Mouse (Mus musculus) lung, adult 2 months (tissue): ENCODE data around the gene Atxn2.

Source experiments
- CTCF ChIP-seq: fragments of 200-500 bp; IDR thresholded peaks from 2 replicates; pipeline ENCODE4 v1.5.1; 2011; ENCODE audit warnings: mild to moderate bottlenecking, low read length, control low read depth; ENCODE audit not compliant: insufficient read depth
- POLR2A ChIP-seq: fragments of 200-500 bp; IDR thresholded peaks from 2 replicates; pipeline ENCODE4 v1.6.1; 2011; ENCODE audit warnings: low read depth, mild to moderate bottlenecking, control low read depth, low read length, borderline replicate concordance; ENCODE audit errors: extremely low read depth

DNA sequence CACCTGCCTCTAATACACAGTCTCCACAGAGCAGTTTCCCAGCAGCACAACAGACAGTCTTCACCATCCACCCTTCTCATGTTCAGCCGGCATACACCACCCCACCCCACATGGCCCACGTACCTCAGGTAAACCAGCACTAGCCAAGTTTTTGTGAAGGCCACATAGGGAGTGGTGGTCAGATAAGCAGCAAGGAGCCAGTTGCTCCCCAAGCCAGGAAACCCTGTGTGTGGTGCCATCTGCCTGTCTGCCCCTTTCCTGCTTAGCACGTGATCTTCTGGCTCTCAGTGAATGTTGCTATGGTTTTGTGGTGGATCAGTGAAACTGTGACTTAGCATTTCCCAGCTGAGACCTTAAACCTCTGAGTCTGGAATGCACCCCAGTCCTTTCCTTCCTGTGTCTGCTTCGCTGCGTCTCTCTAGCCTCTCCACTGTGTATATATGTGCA is 100.4 kb downstream of the Atxn2 start:
- no peak for TF ChIP-seq POLR2A
- TF ChIP-seq CTCF: no peak
